Mouse (Mus musculus): ENCODE measurements at regions not wholly inside any gene's neighbourhood (a gene's known extent, or its start where the extent isn't known, plus 50 kb on each side); places are given as distances from the start of the nearest gene placed in this dataset.

DNA sequence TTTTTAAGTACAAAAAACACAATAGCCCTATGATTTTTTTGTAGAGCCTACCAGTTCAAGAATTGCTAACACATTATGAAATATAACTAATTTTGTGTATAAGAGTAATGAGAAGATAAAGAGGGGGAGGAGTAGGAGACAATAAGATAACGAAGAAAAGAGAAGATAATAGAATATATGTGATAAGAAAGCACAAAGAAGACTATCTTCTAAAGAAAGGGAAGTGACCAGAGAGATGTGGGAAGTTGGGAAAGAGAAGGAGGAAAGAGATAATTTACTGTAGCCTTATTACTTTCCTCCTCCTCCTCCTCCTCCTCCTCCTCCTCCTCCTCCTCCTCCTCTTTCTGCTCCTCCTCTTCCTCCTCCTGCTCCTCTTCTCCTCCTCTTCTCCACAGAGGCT lies 486.1 kb downstream of the Slco4c1 start:
- TF ChIP-seq POLR2A (IDR thresholded peaks at IDR 0.05; ENCODE audit: borderline replicate concordance, low read depth, low read length) (no peak), CTCF (IDR thresholded peaks at IDR 0.05; ENCODE audit: low read depth, low read length) (no peak)

All from bone marrow macrophage, adult 2 months (primary cell).